Mouse (Mus musculus) cerebellum, adult 2 months (tissue): ENCODE data around the gene Hrh1.

Experiments used
- CTCF ChIP-seq: fragments of 200-500 bp; IDR thresholded peaks from 2 replicates; pipeline ENCODE4 v1.5.1; 2011; ENCODE audit warnings: low read depth, mild to moderate bottlenecking, control low read depth, low read length, moderate library complexity, borderline replicate concordance; ENCODE audit not compliant: insufficient read depth
- POLR2A ChIP-seq: fragments of 200-500 bp; IDR thresholded peaks from 2 replicates; pipeline ENCODE4 v1.6.1; 2011; ENCODE audit warnings: low read length, control low read depth, borderline replicate concordance; ENCODE audit not compliant: insufficient read depth

DNA sequence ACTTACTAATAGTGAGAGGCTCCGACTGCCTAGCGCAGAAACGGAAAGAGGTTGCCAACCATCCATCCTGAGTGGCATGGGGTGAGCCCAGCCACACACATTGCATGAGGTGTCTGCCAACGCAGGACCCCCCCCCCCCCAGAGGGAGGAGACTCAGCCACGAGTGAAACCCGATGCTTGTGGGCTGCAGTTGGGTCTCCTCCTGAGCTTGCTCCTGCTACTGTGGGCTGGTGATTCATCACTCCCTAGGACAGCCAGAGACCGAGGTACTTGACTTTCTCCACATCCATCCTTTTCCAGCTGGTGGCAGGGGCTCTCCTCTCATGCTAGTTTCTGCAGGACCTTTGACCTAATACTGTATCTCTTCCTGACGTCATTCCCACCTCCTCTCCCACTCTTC lies 5.9 kb downstream of the Hrh1 start:
- TF ChIP-seq CTCF (no peak), POLR2A (no peak)
